Mouse (Mus musculus) effector memory CD4-positive, alpha-beta T cell, adult 7 months (primary cell): ENCODE measurements around the gene Slc35f2. TPM values are rescaled to one million over a fixed set of nuclear protein-coding genes. Genes with fewer than 3 reads are reported as not detected.

ENCODE experiments used
- polyA plus RNA-seq: library from polyadenylated mRNA; unstranded; fragments of 100-300 nt; shearing (Covaris generic); gene quantifications from one replicate; pipeline ENCODE4 v1.2.1, GENCODE M21; 2017

Gene Slc35f2
- 13.3 TPM for polyA plus RNA-seq

GRCm38 (mm10) chr9:53771344-53772021 is at the start of gene Slc35f2:
Gene Slc35f2, plus strand, starts transcription at chr9:53771538.

GRCm38 (mm10) chr9:53849864-53850263 is 78.5 kb downstream of the Slc35f2 start, which contains the start of gene Sln:
Gene Sln, plus strand, starts transcription at chr9:53850164.

Other genes with a start within 250 kb of the Slc35f2 start
- gene Atm, start 234.8 kb upstream of the Slc35f2 start, polyA plus RNA-seq: 15.1 TPM
- 16.1 TPM for gene Npat, start 234.5 kb upstream of the Slc35f2 start, polyA plus RNA-seq
- gene Acat1, start 161.2 kb upstream of the Slc35f2 start, polyA plus RNA-seq: 44.5 TPM
- gene Cul5, start 101.5 kb upstream of the Slc35f2 start, polyA plus RNA-seq: 23.3 TPM
- not detected for gene Rab39, start 65.3 kb upstream of the Slc35f2 start, polyA plus RNA-seq
- gene Sln, start 78.6 kb downstream of the Slc35f2 start, polyA plus RNA-seq: not detected
- 1.0 TPM for gene Elmod1, start 203.8 kb downstream of the Slc35f2 start, polyA plus RNA-seq